Mouse (Mus musculus): Measurements from ENCODE around the gene Slc22a23.

GRCm38 (mm10) chr13:34163304-34163975 lies 181.5 kb downstream of the Slc22a23 start:
- TF ChIP-seq CTCF (IDR thresholded peaks at IDR 0.05; ENCODE audit: low read depth), result no peak
- no peak for TF ChIP-seq EP300 (IDR thresholded peaks at IDR 0.05; ENCODE audit: low read depth)

All from liver, embryonic 14.5 days (tissue).